21 mouse cellular contexts compared by ENCODE assay signal in the genomic region with DNA sequence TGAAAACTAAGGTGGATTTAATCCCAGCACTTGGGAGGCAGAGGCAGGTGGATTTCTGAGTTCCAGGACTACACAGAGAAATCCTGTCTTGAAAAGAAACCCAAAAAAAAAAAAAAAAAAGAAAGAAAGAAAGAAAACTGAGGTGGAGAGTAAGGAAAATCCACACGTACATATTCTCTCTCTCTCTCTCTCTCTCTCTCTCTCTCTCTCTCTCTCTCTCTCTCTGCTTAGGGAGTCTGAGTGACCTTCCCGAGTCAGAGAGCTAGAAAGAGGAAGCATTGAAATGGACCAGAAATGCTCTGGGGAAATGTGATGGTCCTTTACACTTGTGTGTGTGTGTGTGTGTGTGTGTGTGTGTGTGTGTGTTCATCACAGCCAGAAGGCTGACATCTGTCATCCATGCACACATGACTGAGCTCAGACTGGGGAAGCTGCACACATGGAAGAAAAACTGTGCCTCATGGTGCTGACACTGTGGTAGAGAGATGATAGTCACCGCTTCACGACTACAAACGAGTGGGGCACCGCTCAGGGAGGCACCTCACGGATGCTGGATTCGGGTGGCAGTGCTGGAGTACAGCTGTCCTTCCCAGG. TPM values are rescaled to one million over a fixed set of nuclear protein-coding genes. Genes with fewer than 3 reads are reported as not detected.
DNase-seq lines count a peak whose midpoint lies in the region; ATAC-seq and TF ChIP-seq lines count a peak whose summit lies in the region.
"Had no signal": no experiment of that assay in that cellular context is flagged by ENCODE, and none has a peak within 500 bp of the region (broad histone marks: within the 10 kb centered on the region; RNA-seq: fewer than 3 reads in every experiment).

No protein-coding gene starts in this region.

- H3K4me3 ChIP-seq in bone marrow, adult 2 months (replicated peaks; ENCODE audit: control insufficient read depth, low read depth, low read length) = no peak overlapping the region
- H3K4me3 ChIP-seq in liver, embryonic 14.5 days (ENCODE audit: insufficient read depth in 1 of 2, low read depth in 2 of 2, low read length in 2 of 2) = no peak overlapping the region
- no peak overlapping the region for H3K4me3 ChIP-seq in hindbrain, embryonic 10.5 days
- H3K4me3 ChIP-seq: embryonic facial prominence, embryonic 15.5 days; heart, adult 2 months; neural tube, embryonic 15.5 days had no signal

- WGBS in bone marrow, adult 2 months = 51% methylated on average over 8 of the region's 8 CpGs
- 26% methylated on average over 8 of the region's 8 CpGs for WGBS in liver, embryonic 14.5 days (ENCODE audit: insufficient replicate concordance)
- WGBS in hindbrain, embryonic 10.5 days = 87% methylated on average over 8 of the region's 8 CpGs

- TF ChIP-seq POLR2A in bone marrow, adult 2 months (IDR thresholded peaks at IDR 0.05; ENCODE audit: borderline replicate concordance, control insufficient read depth, low read depth, low read length) = no peak

- DNase-seq in heart, adult 11 months = peak; percentile 85
- DNase-seq in heart, adult 18-20 months = no peak
- DNase-seq in liver, embryonic 14.5 days (ENCODE audit: low read depth in 3 of 3, low spot score in 3 of 3) = no peak
- DNase-seq in naive thymus-derived CD4-positive, alpha-beta T cell, adult 2 months (ENCODE audit: low read depth) = peak; percentile 12
- no peak for DNase-seq in urinary bladder, adult 2 months (ENCODE audit: low spot score)
- DNase-seq in hindbrain, embryonic 10.5 days (ENCODE audit: low spot score) = no peak
- DNase-seq in right cerebral cortex, postnatal 14 days = no peak
- DNase-seq: adrenal gland, adult 2 months; cerebellum, adult 2 months; heart, adult 2 months; kidney, adult 2 months; kidney, postnatal 4 days; layer of hippocampus, postnatal 36 days; left cerebral cortex, postnatal 4 days; lung, embryonic 14.5 days; right cerebral cortex, adult 18-20 months; thymus, adult 2 months had no signal

- H3K27ac ChIP-seq in bone marrow, adult 2 months (ENCODE audit: control insufficient read depth, insufficient read depth, low read depth, low read length, poor library complexity) = peak overlapping the region; percentile 57
- H3K27ac ChIP-seq in liver, embryonic 14.5 days = peak overlapping the region; percentile 66
- no peak overlapping the region for H3K27ac ChIP-seq in hindbrain, embryonic 10.5 days
- H3K27ac ChIP-seq: embryonic facial prominence, embryonic 15.5 days; heart, adult 2 months; neural tube, embryonic 15.5 days had no signal

- H3K9ac ChIP-seq in liver, embryonic 14.5 days (replicated peaks) = no peak overlapping the region
- H3K9ac ChIP-seq: embryonic facial prominence, embryonic 15.5 days; lung, embryonic 14.5 days; neural tube, embryonic 15.5 days had no signal

- H3K27me3 ChIP-seq in liver, embryonic 14.5 days (ENCODE audit: control insufficient read depth, insufficient read depth, low read length) = no peaks in the 10 kb centered on the region
- H3K27me3 ChIP-seq in hindbrain, embryonic 10.5 days (ENCODE audit: insufficient read depth, poor library complexity, severe bottlenecking) = no peaks in the 10 kb centered on the region
- H3K27me3 ChIP-seq: embryonic facial prominence, embryonic 15.5 days; neural tube, embryonic 15.5 days had no signal

- H3K4me2 ChIP-seq in liver, embryonic 14.5 days (ENCODE audit: low read depth) = no peak overlapping the region
- H3K4me2 ChIP-seq: embryonic facial prominence, embryonic 15.5 days; lung, embryonic 14.5 days; neural tube, embryonic 15.5 days had no signal

- TF ChIP-seq CTCF in bone marrow, adult 2 months (IDR thresholded peaks at IDR 0.05; ENCODE audit: control insufficient read depth, insufficient read depth, low read length) = no peak
- TF ChIP-seq CTCF in liver, embryonic 14.5 days (IDR thresholded peaks at IDR 0.05; ENCODE audit: low read depth) = no peak

- H3K9me3 ChIP-seq in liver, embryonic 14.5 days (ENCODE audit: control insufficient read depth, low read length) = no peaks in the 10 kb centered on the region
- H3K9me3 ChIP-seq in hindbrain, embryonic 10.5 days = no peaks in the 10 kb centered on the region
- H3K9me3 ChIP-seq: embryonic facial prominence, embryonic 15.5 days; neural tube, embryonic 15.5 days had no signal

- H3K36me3 ChIP-seq in liver, embryonic 14.5 days (replicated peaks; ENCODE audit: control insufficient read depth, insufficient read depth, low read depth) = no peaks in the 10 kb centered on the region
- no peaks in the 10 kb centered on the region for H3K36me3 ChIP-seq in hindbrain, embryonic 10.5 days
- H3K36me3 ChIP-seq: embryonic facial prominence, embryonic 15.5 days; neural tube, embryonic 15.5 days had no signal

- peaks cover 23% of the 10 kb centered on the region for H3K4me1 ChIP-seq in bone marrow, adult 2 months (ENCODE audit: control insufficient read depth, insufficient read depth, low read length)
- peaks cover 49 to 59% of the 10 kb centered on the region in 2 experiments for H3K4me1 ChIP-seq in liver, embryonic 14.5 days (replicated peaks; ENCODE audit: control insufficient read depth in 2 of 2, insufficient read depth in 2 of 2, low read length in 1 of 2)
- H3K4me1 ChIP-seq in hindbrain, embryonic 10.5 days (replicated peaks) = 0 out of 2 replicates have a peak, but pooled peaks cover 8% of the 10 kb centered on the region
- H3K4me1 ChIP-seq: embryonic facial prominence, embryonic 15.5 days; neural tube, embryonic 15.5 days had no signal

- no peak for TF ChIP-seq EP300 in liver, embryonic 14.5 days (IDR thresholded peaks at IDR 0.05; ENCODE audit: low read depth)

- ATAC-seq in liver, embryonic 14.5 days (ENCODE audit: insufficient read depth) = no peak
- ATAC-seq: hindbrain, embryonic 16.5 days had no signal

RNA-seq across cellular contexts. Expression of a gene that starts 40.0 kb away (rescaled TPM):
- total RNA-seq in heart, adult 18-20 months (2021) = 100 to 1,000 TPM; 104 to 107 TPM
- 18.8 and 23.8 TPM in 2 replicates for polyA plus RNA-seq in bone marrow, adult 2 months (2011; ENCODE audit: insufficient read depth, insufficient read length, low replicate concordance, missing spikeins)
- polyA plus RNA-seq in liver, embryonic 14.5 days (2012; rRNA removed) = 19.2 and 23.8 TPM in 2 replicates
- polyA plus RNA-seq in liver, embryonic 14.5 days (2014; fragmentation: Nextera tagmentation; extraction: Ambion mirVana) = 25.7 and 29.4 TPM in 2 replicates
- 80.3 and 96.3 TPM in 2 replicates for polyA plus RNA-seq in urinary bladder, adult 2 months (2012; rRNA removed)
- 49.6 and 56.0 TPM in 2 replicates for polyA plus RNA-seq in hindbrain, embryonic 10.5 days (2016; fragmentation: Nextera tagmentation; extraction: Ambion mirVana)

Comparison
In these comparisons a context has a peak if more than half of its experiments do, and no peak if none do; other contexts are left out.
1. DNase-seq: peak in heart, adult 11 months (single experiment) and naive thymus-derived CD4-positive, alpha-beta T cell, adult 2 months (single experiment); none in heart, adult 18-20 months (0 of 2), liver, embryonic 14.5 days (0 of 3), urinary bladder, adult 2 months (single experiment), hindbrain, embryonic 10.5 days (single experiment) and right cerebral cortex, postnatal 14 days (single experiment).